Mouse (Mus musculus): Measurements from ENCODE around the gene Tnr.

The Tnr gene

DNA sequence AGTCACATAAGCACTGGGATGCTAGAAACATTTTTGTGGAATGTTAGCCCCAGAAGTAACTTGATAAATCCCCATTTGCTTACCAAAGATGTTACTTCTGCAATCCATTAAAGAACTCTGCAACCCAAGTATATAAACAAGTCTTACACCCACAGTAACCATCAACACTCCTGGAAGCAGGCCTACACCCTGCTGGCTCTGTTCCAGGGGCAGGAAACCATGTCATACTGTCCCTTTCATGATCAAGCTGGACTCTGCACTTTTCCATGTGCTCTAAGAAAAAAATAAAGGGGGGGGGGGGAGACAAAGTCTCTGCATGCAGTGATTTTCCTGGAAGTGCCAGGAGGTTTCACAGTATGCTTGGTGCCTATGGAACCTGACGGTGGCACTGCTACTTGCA lies 456.8 kb downstream of the Tnr start:
- no peak for DNase-seq
